Mouse (Mus musculus) hindbrain, embryonic 11.5 days (tissue): ENCODE measurements around the gene Fam24a. TPM values are rescaled to one million over a fixed set of nuclear protein-coding genes. Genes with fewer than 3 reads are reported as not detected.

Experiments
- ATAC-seq: fragments of 200-750 bp; cut with Nextera tagmentation; 2 replicates; pipeline ENCODE4 v1.8.0; 2017; ENCODE audit warnings: mild to moderate bottlenecking, moderate TSS enrichment, moderate library complexity; ENCODE audit not compliant: low FRiP score
- DNase-seq: peaks from one replicate; pipeline ENCODE4 v3.0.0-alpha.2; 2015; ENCODE audit warnings: low spot score
- H3K27ac ChIP-seq: fragments of 300-500 bp; sonication (generic); 2 replicates; pipeline ENCODE4 v1.5.1; 2014; ENCODE audit warnings: mild to moderate bottlenecking, low read depth, low read length
- H3K27me3 ChIP-seq: fragments of 300-500 bp; sonication (generic); 2 replicates; pipeline ENCODE4 v1.6.1; 2014; ENCODE audit warnings: mild to moderate bottlenecking, low read length, moderate library complexity, mixed read lengths; ENCODE audit not compliant: control insufficient read depth, insufficient read depth
- H3K36me3 ChIP-seq: fragments of 300-500 bp; sonication (generic); 2 replicates; pipeline ENCODE4 v1.6.1; 2014; ENCODE audit warnings: mild to moderate bottlenecking, low read length, moderate library complexity, mixed read lengths; ENCODE audit not compliant: control insufficient read depth, insufficient read depth
- H3K4me1 ChIP-seq: fragments of 300-500 bp; sonication (generic); replicated peaks from 2 replicates; pipeline ENCODE4 v1.6.1; 2014; ENCODE audit warnings: low read length, mixed read lengths; ENCODE audit not compliant: control insufficient read depth, insufficient read depth
- H3K4me2 ChIP-seq: fragments of 300-500 bp; sonication (generic); replicated peaks from 2 replicates; pipeline ENCODE4 v1.6.1; 2014; ENCODE audit warnings: mild to moderate bottlenecking, low read depth, low read length
- H3K4me3 ChIP-seq: fragments of 300-500 bp; sonication (generic); 2 replicates; pipeline ENCODE4 v1.5.1; 2014; ENCODE audit warnings: low read depth, low read length
- H3K9ac ChIP-seq: fragments of 300-500 bp; sonication (generic); 2 replicates; pipeline ENCODE4 v1.6.1; 2014; ENCODE audit warnings: low read depth, low read length
- H3K9me3 ChIP-seq: fragments of 300-500 bp; sonication (generic); 2 replicates; pipeline ENCODE4 v1.6.1; 2016; ENCODE audit warnings: low read length; ENCODE audit not compliant: control insufficient read depth
- WGBS: fragments of 180-500 bp; shearing (Covaris S2); extraction: QIAGEN DNeasy Blood & Tissue Kit; methylation state at CpG from one replicate; pipeline ENCODE4 v1.1.7; 2014; 5-methylcytosine and 5-hydroxymethylcytosine counted together
- polyA plus RNA-seq: library from polyadenylated mRNA; unstranded; fragments of >200 nt; fragmentation: Nextera tagmentation; extraction: Ambion mirVana; gene quantifications from 2 replicates; pipeline ENCODE4 v1.2.1, GENCODE M21; 2014

The Fam24a gene
- polyA plus RNA-seq, 1 experiment from 2014 or later = not detected

DNA sequence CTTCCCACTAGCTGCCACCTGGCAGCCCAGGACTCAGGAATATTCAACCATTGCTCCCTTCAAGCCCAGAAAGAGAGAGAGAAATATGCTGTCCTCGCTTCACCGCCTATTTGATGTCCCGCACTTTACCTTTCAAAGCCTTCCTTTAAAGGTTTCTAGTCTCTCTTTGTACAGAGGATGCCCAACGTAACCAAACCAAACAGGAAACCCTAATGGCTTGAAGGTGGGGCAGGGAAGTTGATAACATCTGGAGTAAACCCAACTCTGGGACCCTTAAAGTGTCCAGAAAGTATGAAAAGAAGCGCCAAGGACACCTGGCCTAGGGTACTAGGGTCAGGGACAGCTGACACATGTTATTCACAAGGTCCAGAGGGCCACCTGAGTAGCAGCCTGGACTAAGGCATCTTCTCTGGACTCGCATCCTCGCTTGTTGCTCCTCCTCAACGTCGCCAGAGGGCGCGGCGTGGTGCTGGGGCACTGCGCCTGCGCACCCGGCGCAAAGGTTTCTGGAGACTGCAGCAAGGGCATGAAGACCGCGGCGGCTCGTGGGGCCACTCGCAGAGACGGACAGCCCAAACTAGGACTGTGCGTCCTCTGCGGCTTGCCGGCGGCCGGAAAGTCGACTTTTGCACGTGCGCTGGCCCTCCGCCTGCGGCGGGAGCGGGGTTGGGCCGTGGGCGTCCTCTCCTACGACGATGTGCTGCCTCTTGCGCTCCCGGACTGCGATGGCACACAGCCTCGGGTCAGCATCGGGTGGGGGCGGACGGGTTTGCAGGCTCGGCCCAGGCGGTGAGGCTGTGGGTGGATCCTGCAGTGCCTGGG is 37.2 kb downstream of the Fam24a start, which contains the start of gene Pstk:
TSS of gene Pstk (plus strand) at position 494 of the 822 bp plus-strand sequence.
- DNase-seq = peak; percentile 93
- Histone ChIP-seq H3K9me3 (no peaks in the 10 kb centered on the region), H3K27ac (peak within 1 kb of the TSS; percentile 86), H3K36me3 (no peaks in the 10 kb centered on the region), H3K27me3 (no peaks in the 10 kb centered on the region), H3K4me1 (no peaks in the 10 kb centered on the region; the same call in 1 of the 2 replicates), H3K4me3 (peak within 1 kb of the TSS; percentile 73), H3K4me2 (peak within 1 kb of the TSS; percentile 70), H3K9ac (peak within 1 kb of the TSS; percentile 91)
- ATAC-seq = peak; percentile 94
- 4% methylated on average over 47 of the region's 47 CpGs for WGBS

DNA sequence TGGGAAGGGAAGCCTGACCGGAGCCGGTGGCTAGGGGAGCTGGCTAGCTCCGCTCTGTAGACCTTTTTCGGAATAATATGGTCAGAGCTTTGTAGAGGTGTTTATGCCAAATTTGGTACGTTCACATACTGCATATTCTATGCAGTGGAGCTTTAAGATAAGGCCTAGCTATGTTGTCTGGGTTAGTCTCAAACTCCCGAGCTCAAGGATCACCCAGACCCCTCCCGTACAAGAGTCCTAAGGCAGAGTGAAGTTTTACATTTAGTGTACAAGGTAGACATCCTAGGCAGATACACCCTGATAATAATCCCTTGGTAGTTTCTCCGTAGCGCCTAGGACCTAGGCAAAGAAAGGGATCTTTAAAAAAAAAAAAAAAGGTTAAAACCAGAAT is 37.8 kb downstream of the Fam24a start:
- Histone ChIP-seq H3K9ac (peak overlapping the region; percentile 91), H3K4me1 (no peaks in the 10 kb centered on the region; the same call in 1 of the 2 replicates), H3K4me3 (peak overlapping the region; percentile 73), H3K36me3 (no peaks in the 10 kb centered on the region), H3K27ac (peak overlapping the region; percentile 86; the same call in 1 of the 2 replicates), H3K4me2 (peak overlapping the region; percentile 70), H3K27me3 (no peaks in the 10 kb centered on the region), H3K9me3 (no peaks in the 10 kb centered on the region)
- no peak for ATAC-seq
- no peak for DNase-seq
- 8% methylated on average over 9 of the region's 9 CpGs for WGBS

DNA sequence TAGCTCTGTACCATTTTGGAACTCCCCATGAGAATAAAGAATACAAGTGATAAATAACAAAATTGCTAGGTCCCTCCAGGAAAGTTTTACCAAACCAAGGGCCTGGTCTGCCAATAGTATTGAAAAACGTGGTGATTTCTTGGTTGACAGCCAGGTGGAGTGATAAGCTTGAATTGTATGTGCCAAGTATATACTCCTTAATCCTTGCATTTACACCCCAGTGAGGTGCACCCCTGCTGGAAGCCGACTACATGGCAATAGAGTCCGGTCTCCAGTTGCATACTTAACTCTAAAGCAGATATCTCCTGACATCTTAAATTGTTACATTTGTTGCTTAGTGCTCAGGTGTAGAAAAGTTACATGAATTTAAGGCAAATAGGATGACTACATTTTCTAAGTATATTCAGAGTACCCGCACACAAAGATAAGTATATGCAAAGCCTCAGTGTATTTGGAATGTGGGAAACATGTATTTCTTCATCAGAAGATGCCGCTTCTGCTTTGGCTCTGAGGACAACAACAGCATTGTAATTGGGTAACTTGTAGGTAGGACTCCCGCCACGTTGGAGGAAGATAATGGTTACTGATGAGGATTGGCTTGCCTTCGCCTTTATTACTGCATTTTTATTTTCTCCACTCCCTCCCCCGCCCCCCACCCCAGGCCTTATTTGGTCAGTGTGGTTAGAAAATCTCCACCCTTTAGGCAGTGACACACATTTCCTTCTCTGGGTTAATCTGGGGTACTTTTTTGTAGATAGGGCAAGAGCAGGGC is 38.4 kb downstream of the Fam24a start:
- Histone ChIP-seq H3K9ac (peak overlapping the region; percentile 91; the same call in 1 of the 2 replicates), H3K4me3 (peak overlapping the region; percentile 73; the same call in 1 of the 2 replicates), H3K4me1 (no peaks in the 10 kb centered on the region; the same call in 1 of the 2 replicates), H3K27ac (no peak overlapping the region), H3K36me3 (no peaks in the 10 kb centered on the region), H3K4me2 (peak overlapping the region; percentile 70), H3K9me3 (no peaks in the 10 kb centered on the region), H3K27me3 (no peaks in the 10 kb centered on the region)
- ATAC-seq (no peak), DNase-seq (peak; percentile 4)
- WGBS = 75% methylated on average over 9 of the region's 9 CpGs

Other genes with a start within 250 kb of the Fam24a start
- not detected in 2 replicates for gene 4933402N03Rik, start 187.6 kb upstream of the Fam24a start, polyA plus RNA-seq
- gene 5430419D17Rik, start 159.5 kb upstream of the Fam24a start, polyA plus RNA-seq = not detected in 2 replicates
- not detected in 2 replicates for gene Cuzd1, start 11.6 kb upstream of the Fam24a start, polyA plus RNA-seq
- not detected in 2 replicates for gene Fam24b, start 4.3 kb upstream of the Fam24a start, polyA plus RNA-seq
- 22.5 and 23.7 TPM in 2 replicates for gene 2310057M21Rik, start 28.9 kb downstream of the Fam24a start, polyA plus RNA-seq
- 59.4 and 63.3 TPM in 2 replicates for gene Pstk, start 37.3 kb downstream of the Fam24a start, polyA plus RNA-seq
- 25.4 and 26.6 TPM in 2 replicates for gene Ikzf5, start 76.7 kb downstream of the Fam24a start, polyA plus RNA-seq
- gene Acadsb, start 76.7 kb downstream of the Fam24a start, polyA plus RNA-seq = 88.8 and 93.7 TPM in 2 replicates
- 0.57 and 1.2 TPM in 2 replicates for gene Hmx3, start 209.0 kb downstream of the Fam24a start, polyA plus RNA-seq
- 2.7 and 3.5 TPM in 2 replicates for gene Hmx2, start 214.9 kb downstream of the Fam24a start, polyA plus RNA-seq
- gene Bub3, start 226.4 kb downstream of the Fam24a start, polyA plus RNA-seq = 271 and 278 TPM in 2 replicates